Mouse (Mus musculus): Measurements from ENCODE around the gene Foxj1. TPM values are rescaled to one million over a fixed set of nuclear protein-coding genes. Genes with fewer than 3 reads are reported as not detected.

Gene Foxj1
- total RNA-seq, 2 experiments from 2014 or later, result not detected

GRCm38 (mm10) chr11:116347012-116347411 lies 11.8 kb upstream of the Foxj1 start:
- ATAC-seq (ENCODE audit: poor library complexity, severe bottlenecking), result no peak

DNA sequence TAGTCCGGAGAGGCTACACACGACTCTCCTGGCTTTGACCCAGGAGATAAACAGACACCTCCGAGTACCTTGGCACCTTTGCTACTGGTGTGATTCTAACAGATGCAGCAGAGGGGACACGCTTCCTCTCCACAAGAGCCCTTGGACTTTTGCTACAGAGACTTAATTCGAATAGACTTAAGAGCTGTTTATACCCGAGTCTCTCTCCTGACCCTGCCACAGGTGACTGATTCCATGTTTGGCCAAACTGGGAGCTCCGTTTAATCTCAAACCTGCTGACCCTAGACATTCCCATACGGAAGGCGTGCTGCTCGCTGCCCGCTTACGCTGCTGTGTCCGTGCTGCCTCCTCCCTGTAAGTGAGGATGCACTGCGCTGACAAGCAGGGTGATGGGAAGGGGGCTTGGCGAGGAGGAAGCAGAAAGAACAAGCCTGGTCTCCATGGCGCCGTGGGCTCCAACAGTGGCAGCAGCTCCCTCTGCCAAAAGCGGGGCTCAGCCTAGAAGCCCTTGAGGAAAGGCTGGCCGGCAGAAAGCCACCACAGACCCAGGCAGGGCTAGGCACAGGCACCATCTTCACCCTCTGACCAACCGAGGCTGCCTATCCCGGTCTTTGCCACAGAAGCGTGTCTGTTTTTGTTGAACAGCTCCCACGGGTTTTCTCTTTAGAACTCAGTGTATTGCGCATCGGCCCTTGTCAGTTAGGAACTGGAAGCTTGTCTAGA lies 7.0 kb upstream of the Foxj1 start:
- no peak for ATAC-seq (ENCODE audit: poor library complexity, severe bottlenecking)

GRCm38 (mm10) chr11:116337531-116337930 lies 2.3 kb upstream of the Foxj1 start:
- no peak for ATAC-seq (ENCODE audit: poor library complexity, severe bottlenecking)

- ATAC-seq (ENCODE audit: poor library complexity, severe bottlenecking), result 0 out of 2 replicates have a peak, but pooled peaks have one; percentile 4
Measured at GRCm38 (mm10) chr11:116337000-116337399, 1.8 kb upstream of the Foxj1 start.

- no peak for ATAC-seq (ENCODE audit: poor library complexity, severe bottlenecking)
Measured at GRCm38 (mm10) chr11:116336393-116336792, 1.2 kb upstream of the Foxj1 start.

DNA sequence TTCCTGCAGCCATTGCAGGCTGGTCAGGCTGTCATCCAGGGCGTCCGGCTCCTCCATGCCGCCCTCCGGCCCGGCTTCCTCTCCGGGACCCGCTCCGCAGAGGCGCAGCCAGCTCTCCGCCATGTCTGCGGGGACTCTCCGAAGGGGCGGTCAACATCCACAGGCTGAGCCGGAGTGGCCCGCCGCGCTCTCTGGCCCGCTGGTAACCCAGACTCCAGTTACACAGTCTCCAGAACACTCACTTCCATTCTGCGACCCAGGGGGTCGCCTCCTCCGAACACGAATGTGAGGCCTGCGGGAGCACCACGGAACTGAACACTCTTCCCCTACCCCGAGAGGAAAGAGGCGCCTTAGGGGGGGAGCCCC lies 799 bp downstream of the Foxj1 start:
- no peak for ATAC-seq (ENCODE audit: poor library complexity, severe bottlenecking)

- no peak for ATAC-seq (ENCODE audit: poor library complexity, severe bottlenecking)
Measured at GRCm38 (mm10) chr11:116333526-116334416, 1.4 kb downstream of the Foxj1 start.

DNA sequence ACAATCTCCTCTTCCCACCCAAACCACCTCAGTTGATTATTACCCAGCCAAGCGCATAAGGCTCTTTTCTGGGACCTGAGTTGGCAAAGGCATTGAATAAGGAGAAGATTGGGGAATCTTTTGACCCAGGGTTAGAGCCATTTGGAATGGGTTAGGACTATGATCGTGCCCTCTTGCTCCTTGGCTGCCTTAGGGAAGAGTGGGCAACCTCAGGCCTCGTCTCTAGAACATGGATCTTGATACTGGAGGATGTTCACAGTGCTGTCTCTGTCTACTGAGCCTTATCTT lies 2.3 kb downstream of the Foxj1 start:
- no peak for ATAC-seq (ENCODE audit: poor library complexity, severe bottlenecking)

DNA sequence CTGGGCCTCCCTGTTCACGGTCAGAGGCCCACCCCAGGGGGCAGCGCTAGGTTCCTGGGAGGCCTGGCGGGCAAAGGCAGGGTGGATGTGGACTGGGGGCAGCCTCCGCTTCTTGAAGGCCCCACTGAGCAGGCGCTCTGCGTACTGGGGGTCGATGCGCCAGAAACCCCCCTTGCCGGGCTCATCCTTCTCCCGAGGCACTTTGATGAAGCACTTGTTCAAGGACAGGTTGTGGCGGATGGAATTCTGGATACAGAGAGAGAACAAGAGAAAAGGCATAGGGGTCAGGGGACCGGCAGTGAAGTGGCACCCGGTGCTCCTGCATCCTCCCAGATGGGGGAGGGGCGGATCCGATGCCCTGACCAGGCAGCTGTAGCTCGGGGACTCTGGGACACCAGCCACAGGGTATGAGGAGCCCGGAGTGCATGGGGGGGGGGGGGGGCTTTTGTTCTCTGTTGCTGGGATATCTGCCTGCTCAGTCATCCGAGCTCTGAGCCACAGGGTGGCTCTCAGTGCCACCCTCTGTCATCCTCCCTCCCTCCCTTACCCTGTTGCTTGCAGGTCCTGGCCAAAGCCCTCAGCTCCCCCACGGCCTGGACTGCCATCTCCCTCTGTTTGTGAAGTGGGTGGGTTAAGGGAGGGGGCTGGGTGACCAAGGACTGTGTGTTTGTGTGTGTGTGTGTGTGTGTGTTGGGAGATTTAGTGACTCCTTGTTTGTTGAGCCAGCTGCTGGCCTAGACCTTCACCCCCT lies 2.8 kb downstream of the Foxj1 start:
- ATAC-seq (ENCODE audit: poor library complexity, severe bottlenecking), result no peak

DNA sequence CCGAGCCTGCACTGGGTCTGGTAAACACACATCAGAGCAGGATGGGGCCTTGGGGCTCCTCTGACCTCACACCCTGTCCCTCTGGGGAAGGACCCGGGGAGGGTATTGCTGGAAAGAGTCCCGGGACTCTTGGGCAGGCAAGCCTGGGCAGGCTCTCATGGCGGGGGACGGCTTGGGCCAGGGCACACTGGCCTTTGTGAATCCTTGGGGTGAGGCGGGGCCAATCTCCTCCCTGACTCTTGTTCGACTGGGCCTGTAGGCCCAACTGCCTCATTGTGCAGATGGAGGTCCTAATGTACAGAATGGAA lies 5.0 kb downstream of the Foxj1 start:
- no peak for ATAC-seq (ENCODE audit: poor library complexity, severe bottlenecking)

- ATAC-seq (ENCODE audit: poor library complexity, severe bottlenecking), result no peak
Measured at GRCm38 (mm10) chr11:116329314-116330210, 5.6 kb downstream of the Foxj1 start.

GRCm38 (mm10) chr11:116326963-116327603 lies 8.1 kb downstream of the Foxj1 start:
- ATAC-seq (ENCODE audit: poor library complexity, severe bottlenecking), result no peak

GRCm38 (mm10) chr11:116318719-116319659 lies 16.2 kb downstream of the Foxj1 start:
- peak; percentile 99 for ATAC-seq (ENCODE audit: poor library complexity, severe bottlenecking)

DNA sequence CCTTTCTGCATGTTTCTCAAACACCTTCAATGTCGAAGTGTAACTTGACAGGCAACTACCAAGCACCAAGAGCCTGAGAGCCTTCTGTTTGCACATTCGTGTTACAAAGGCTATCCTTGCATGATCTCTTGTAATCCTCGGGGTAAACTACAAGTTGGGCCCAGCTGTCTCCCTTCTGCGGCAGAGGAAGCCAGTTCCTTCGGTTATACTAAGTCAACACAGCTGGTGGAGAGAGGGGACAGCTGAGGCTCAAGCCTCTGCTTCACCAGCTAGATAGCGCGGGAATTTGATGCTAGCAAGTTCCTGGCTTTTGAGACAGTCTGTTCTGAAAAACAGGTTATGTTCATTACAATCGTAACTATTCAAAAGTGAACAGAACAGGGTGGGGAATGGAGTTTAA lies 22.8 kb downstream of the Foxj1 start:
- ATAC-seq (ENCODE audit: poor library complexity, severe bottlenecking), result no peak

DNA sequence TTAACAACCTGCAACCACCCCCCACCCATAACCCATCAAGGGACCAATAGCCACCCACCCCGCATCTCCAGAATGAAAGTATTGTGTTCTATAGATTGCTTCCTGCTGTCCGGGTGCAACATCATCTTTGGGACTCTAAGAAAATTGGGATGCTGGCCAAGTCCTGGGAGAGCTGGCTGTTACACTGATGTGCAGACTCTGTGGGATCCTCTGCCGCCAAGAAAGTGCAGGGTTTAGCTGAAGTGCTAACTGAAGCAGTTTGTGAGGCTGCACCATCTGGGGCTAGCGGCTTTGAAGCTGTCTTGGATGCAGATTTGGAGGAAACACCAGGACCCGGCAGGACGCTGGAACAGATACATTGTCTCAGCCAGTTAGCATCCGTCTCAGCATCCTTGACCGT lies 24.0 kb downstream of the Foxj1 start:
- no peak for ATAC-seq (ENCODE audit: poor library complexity, severe bottlenecking)

DNA sequence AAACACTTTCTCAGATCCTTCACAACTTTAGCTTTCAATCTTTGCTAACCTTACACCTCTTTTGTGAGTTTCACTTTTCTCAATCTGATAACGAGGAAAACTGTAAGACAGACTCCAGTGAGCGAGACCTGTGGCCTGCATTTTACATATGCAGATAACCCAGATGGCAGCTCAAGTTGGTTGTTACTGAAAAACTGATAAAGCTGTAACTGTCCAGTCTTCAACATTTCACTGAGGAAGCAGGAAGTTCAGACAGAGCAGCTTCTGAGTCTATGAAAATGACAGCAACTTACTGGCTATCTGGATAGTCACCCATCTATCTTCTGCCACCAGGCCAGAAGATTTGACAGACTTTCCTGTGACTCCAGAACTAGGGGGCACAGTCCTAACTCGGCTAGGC lies 25.6 kb downstream of the Foxj1 start:
- no peak for ATAC-seq (ENCODE audit: poor library complexity, severe bottlenecking)

GRCm38 (mm10) chr11:116307762-116308531 lies 27.3 kb downstream of the Foxj1 start:
- 0 out of 2 replicates have a peak, but pooled peaks have one; percentile 26 for ATAC-seq (ENCODE audit: poor library complexity, severe bottlenecking)

- no peak for ATAC-seq (ENCODE audit: poor library complexity, severe bottlenecking)
Measured at GRCm38 (mm10) chr11:116307019-116307725, 28.0 kb downstream of the Foxj1 start, which contains the start of gene Exoc7. Gene Exoc7, minus strand, starts transcription at chr11:116307233.
